Mouse (Mus musculus) ES-Bruce4 (cell line): Measurements from ENCODE around the gene Itgb2. TPM values are rescaled to one million over a fixed set of nuclear protein-coding genes. Genes with fewer than 3 reads are reported as not detected.

Source experiments
- H3K27ac ChIP-seq: 2 replicates; pipeline ENCODE4 v1.5.1; 2012; ENCODE audit warnings: low read length, inconsistent platforms; ENCODE audit not compliant: insufficient read depth
- H3K27me3 ChIP-seq: 2 replicates; pipeline ENCODE4 v1.6.1; 2012; ENCODE audit warnings: mild to moderate bottlenecking, low read length, inconsistent platforms; ENCODE audit not compliant: control insufficient read depth, poor library complexity, insufficient read depth, severe bottlenecking
- H3K36me3 ChIP-seq: 2 replicates; pipeline ENCODE4 v1.6.1; 2012; ENCODE audit warnings: inconsistent platforms, mild to moderate bottlenecking, low read length, moderate library complexity; ENCODE audit not compliant: control insufficient read depth, poor library complexity, insufficient read depth, severe bottlenecking
- H3K4me1 ChIP-seq: one replicate; pipeline ENCODE4 v1.8.1; 2011; ENCODE audit warnings: low read length; ENCODE audit not compliant: control insufficient read depth, insufficient read depth
- H3K4me3 ChIP-seq: 2 replicates; pipeline ENCODE4 v1.5.1; 2011; ENCODE audit warnings: low read depth, mild to moderate bottlenecking, low read length
- H3K9ac ChIP-seq: 2 replicates; pipeline ENCODE4 v1.6.1; 2012; ENCODE audit warnings: low read depth, mild to moderate bottlenecking, inconsistent platforms; ENCODE audit not compliant: poor library complexity, severe bottlenecking
- H3K9me3 ChIP-seq: replicated peaks from 2 replicates; pipeline ENCODE4 v1.6.1; 2012; ENCODE audit warnings: mild to moderate bottlenecking, low read length, inconsistent platforms; ENCODE audit not compliant: control insufficient read depth, poor library complexity, insufficient read depth, severe bottlenecking
- CTCF ChIP-seq: IDR thresholded peaks from one replicate; pipeline ENCODE4 v1.8.1; 2011; ENCODE audit warnings: low read depth, low read length
- EP300 ChIP-seq: IDR thresholded peaks from 2 replicates; pipeline ENCODE4 v1.6.1; 2011; ENCODE audit warnings: low read depth, low read length; ENCODE audit not compliant: insufficient read depth
- POLR2A ChIP-seq: IDR thresholded peaks from one replicate; pipeline ENCODE4 v1.8.1; 2011; ENCODE audit warnings: low read length; ENCODE audit not compliant: insufficient read depth
- polyA plus RNA-seq: library from polyadenylated mRNA; stranded (reverse); fragments of >200 nt; gene quantifications from 2 replicates; pipeline ENCODE4 v1.2.4, GENCODE M21; 2011; ENCODE audit warnings: low read depth; ENCODE audit not compliant: missing spikeins, insufficient read depth, insufficient read length

Gene Itgb2
- polyA plus RNA-seq, 1 experiment = 0.82 TPM

GRCm38 (mm10) chr10:77515385-77516348 is 14.4 kb upstream of the Itgb2 start, which contains the start of gene Fam207a:
Fam207a (minus strand) TSS chr10:77515785.
- Histone ChIP-seq H3K9me3 (no peaks in the 10 kb centered on the region), H3K4me1 (peaks cover 2% of the 10 kb centered on the region), H3K9ac (peak within 1 kb of the TSS; percentile 80), H3K4me3 (peak within 1 kb of the TSS; percentile 87), H3K27ac (no peak within 1 kb of the TSS), H3K36me3 (peaks cover 9% of the 10 kb centered on the region; the same call in 1 of the 2 replicates), H3K27me3 (no peaks in the 10 kb centered on the region)
- TF ChIP-seq POLR2A (peak; percentile 93), CTCF (no peak)

- TF ChIP-seq CTCF (no peak), POLR2A (no peak), EP300 (no peak)
- H3K36me3 ChIP-seq = peaks cover 9% of the 10 kb centered on the region; the same call in 1 of the 2 replicates
- peak overlapping the region; percentile 80 for H3K9ac ChIP-seq
- H3K4me1 ChIP-seq = peaks cover 2% of the 10 kb centered on the region
- no peaks in the 10 kb centered on the region for H3K27me3 ChIP-seq
- no peak overlapping the region for H3K27ac ChIP-seq
- peak overlapping the region; percentile 87 for H3K4me3 ChIP-seq
- no peaks in the 10 kb centered on the region for H3K9me3 ChIP-seq
These were observed 13.6 kb upstream of the Itgb2 start for GRCm38 (mm10) chr10:77516379-77516951.

DNA sequence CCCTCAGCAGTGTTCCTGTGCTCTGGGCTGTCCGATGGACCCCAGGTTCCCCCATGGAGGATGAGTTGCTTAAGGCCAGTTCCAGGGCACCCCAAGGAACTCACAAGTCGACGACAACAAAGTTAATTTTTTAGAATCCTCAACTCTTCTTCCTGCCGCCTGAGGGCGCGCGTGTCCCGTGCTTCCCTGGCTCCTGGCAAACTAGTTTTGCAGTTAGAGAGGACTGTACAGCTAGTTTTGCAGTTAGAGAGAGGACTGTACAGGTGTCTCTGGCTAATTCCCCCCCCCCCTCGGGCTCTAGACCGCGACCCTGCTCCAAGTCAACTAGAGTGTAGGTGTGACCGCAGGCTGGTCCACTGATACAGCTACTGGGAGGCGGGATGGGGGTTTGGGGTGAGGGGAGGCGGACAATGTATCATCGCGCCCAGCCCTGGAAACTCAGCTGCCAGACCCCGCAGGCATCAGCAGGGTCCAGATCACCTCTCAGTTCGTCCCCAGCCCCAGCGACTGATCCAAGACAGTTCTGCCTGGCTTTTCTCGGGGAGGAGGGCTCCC is 12.9 kb upstream of the Itgb2 start:
- no peak overlapping the region for H3K4me3 ChIP-seq
- H3K9ac ChIP-seq = peak overlapping the region; percentile 80
- H3K36me3 ChIP-seq = peaks cover 9% of the 10 kb centered on the region; the same call in 1 of the 2 replicates
- H3K27me3 ChIP-seq = no peaks in the 10 kb centered on the region
- 0 out of 2 replicates have a peak, but pooled peaks have one; percentile 27 for TF ChIP-seq EP300
- no peak for TF ChIP-seq POLR2A
- peak; percentile 96 for TF ChIP-seq CTCF
- peaks cover 2% of the 10 kb centered on the region for H3K4me1 ChIP-seq
- H3K9me3 ChIP-seq = no peaks in the 10 kb centered on the region
- H3K27ac ChIP-seq = no peak overlapping the region

- H3K4me3 ChIP-seq = no peak overlapping the region
- no peak overlapping the region for H3K27ac ChIP-seq
These were observed 12.3 kb upstream of the Itgb2 start for GRCm38 (mm10) chr10:77517801-77518200.

DNA sequence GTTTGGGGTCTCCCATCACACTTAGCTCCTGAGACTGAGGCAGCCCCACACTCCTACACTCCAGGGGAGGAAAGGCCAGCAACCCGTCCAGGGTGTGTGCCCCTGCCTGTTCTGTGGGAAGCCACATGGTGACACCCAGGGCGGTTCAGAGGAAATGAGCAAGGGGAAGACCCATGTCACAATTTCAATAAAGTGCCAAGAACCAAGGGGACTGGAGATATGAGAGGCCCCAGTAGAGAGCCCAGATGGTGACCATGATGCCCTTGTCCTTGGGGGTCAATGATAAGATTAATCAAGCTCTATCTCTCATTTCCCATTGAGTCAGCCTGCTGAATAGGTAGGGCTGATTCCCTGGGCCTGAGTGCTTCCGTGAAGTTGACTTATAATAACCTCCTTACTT is 10.9 kb upstream of the Itgb2 start:
- Histone ChIP-seq H3K36me3 (no peaks in the 10 kb centered on the region; the same call in 1 of the 2 replicates), H3K4me1 (peaks cover 2% of the 10 kb centered on the region), H3K9me3 (no peaks in the 10 kb centered on the region), H3K27me3 (no peaks in the 10 kb centered on the region), H3K27ac (no peak overlapping the region), H3K9ac (no peak overlapping the region), H3K4me3 (no peak overlapping the region)
- TF ChIP-seq POLR2A (no peak), CTCF (no peak), EP300 (no peak)

More at GRCm38 (mm10) chr10:77517801-77518200, 12.3 kb upstream of the Itgb2 start:
- peaks cover 6% of the 10 kb centered on the region; the same call in 1 of the 2 replicates for H3K36me3 ChIP-seq
- H3K27me3 ChIP-seq = no peaks in the 10 kb centered on the region
- peak overlapping the region; percentile 80; the same call in 1 of the 2 replicates for H3K9ac ChIP-seq
- H3K9me3 ChIP-seq = no peaks in the 10 kb centered on the region
- no peak for TF ChIP-seq EP300
- no peak for TF ChIP-seq POLR2A
- no peak for TF ChIP-seq CTCF
- peaks cover 2% of the 10 kb centered on the region for H3K4me1 ChIP-seq
